Mouse (Mus musculus): ENCODE results near the gene Hnrnpf.

GRCm38 (mm10) chr6:117937222-117937932, 37.3 kb downstream of the Hnrnpf start, which contains the start of gene Fxyd4:
- TF ChIP-seq CTCF (conservative IDR thresholded peaks at IDR 0.05; ENCODE audit: insufficient read depth, insufficient read length, low read depth, low read length), result no peak
- TF ChIP-seq POLR2A (IDR thresholded peaks at IDR 0.05; ENCODE audit: low read depth, low read length), result no peak

Measured in kidney, adult 2 months (tissue).